In genomic region chr5:120579211-120579897, GRCm38 (mm10) we compare ENCODE assay signal across 8 mouse cellular contexts. TPM values are rescaled to one million over a fixed set of nuclear protein-coding genes. Genes with fewer than 3 reads are reported as not detected.
DNase-seq lines count a peak whose midpoint lies in the region; ATAC-seq lines count a peak whose summit lies in the region.

No protein-coding gene starts in this region.

- H3K27ac ChIP-seq in forebrain, embryonic 10.5 days: peak overlapping the region; percentile 31
- H3K27ac ChIP-seq in forebrain, embryonic 11.5 days (ENCODE audit: low read depth, low read length): no peak overlapping the region
- H3K27ac ChIP-seq in stomach, embryonic 16.5 days (ENCODE audit: low read length): peak overlapping the region; percentile 82

- H3K36me3 ChIP-seq in forebrain, embryonic 10.5 days (replicated peaks): peaks cover 35% of the 10 kb centered on the region
- H3K36me3 ChIP-seq in forebrain, embryonic 11.5 days (ENCODE audit: control insufficient read depth, insufficient read depth, low read length): no peaks in the 10 kb centered on the region
- peaks cover 4% of the 10 kb centered on the region; the same call in 1 of the 2 replicates for H3K36me3 ChIP-seq in stomach, embryonic 16.5 days (ENCODE audit: control insufficient read depth, insufficient read depth, low read length)

- H3K4me2 ChIP-seq in forebrain, embryonic 11.5 days (ENCODE audit: low read depth, low read length, severe bottlenecking): no peak overlapping the region
- H3K4me2 ChIP-seq in stomach, embryonic 16.5 days (ENCODE audit: low read depth, low read length): peak overlapping the region; percentile 35; the same call in 1 of the 2 replicates

- H3K27me3 ChIP-seq in forebrain, embryonic 10.5 days (ENCODE audit: poor library complexity, severe bottlenecking): no peaks in the 10 kb centered on the region
- no peaks in the 10 kb centered on the region for H3K27me3 ChIP-seq in forebrain, embryonic 11.5 days (ENCODE audit: control insufficient read depth, insufficient read depth, low read length)
- no peaks in the 10 kb centered on the region for H3K27me3 ChIP-seq in stomach, embryonic 16.5 days (ENCODE audit: control insufficient read depth, insufficient read depth, low read length)

- no peaks in the 10 kb centered on the region for H3K9me3 ChIP-seq in forebrain, embryonic 10.5 days
- no peaks in the 10 kb centered on the region for H3K9me3 ChIP-seq in forebrain, embryonic 11.5 days (ENCODE audit: control insufficient read depth, low read length)
- no peaks in the 10 kb centered on the region for H3K9me3 ChIP-seq in stomach, embryonic 16.5 days (replicated peaks; ENCODE audit: control insufficient read depth, low read length)

- no peak overlapping the region for H3K9ac ChIP-seq in forebrain, embryonic 11.5 days (ENCODE audit: low read length)
- H3K9ac ChIP-seq in stomach, embryonic 16.5 days (ENCODE audit: low read length): peak overlapping the region; percentile 34

- no peak for DNase-seq in forebrain, embryonic 10.5 days (ENCODE audit: extremely low spot score, low spot score)
- no peak for DNase-seq in forebrain, embryonic 11.5 days (ENCODE audit: low spot score)
- DNase-seq in cerebellum, adult 9-11 months: peak; percentile 80
- peak; percentile 82 to 86 for DNase-seq in heart, adult 18-20 months
- DNase-seq in kidney, adult 18-20 months: peak; percentile 72
- DNase-seq in mesoderm, embryonic 11.5 days (ENCODE audit: low read depth, low spot score): peak; percentile 70
- no peak for DNase-seq in frontal cortex, postnatal 14 days (ENCODE audit: low spot score in 2 of 2)

- ATAC-seq in forebrain, embryonic 11.5 days (replicated peaks; ENCODE audit: low FRiP score): no peak
- peak; percentile 23; the same call in 1 of the 2 replicates for ATAC-seq in stomach, embryonic 16.5 days (ENCODE audit: insufficient read depth, low FRiP score)

- no peak overlapping the region for H3K4me3 ChIP-seq in forebrain, embryonic 10.5 days
- H3K4me3 ChIP-seq in forebrain, embryonic 11.5 days (ENCODE audit: low read depth, low read length): no peak overlapping the region
- H3K4me3 ChIP-seq in stomach, embryonic 16.5 days (replicated peaks; ENCODE audit: low read length): no peak overlapping the region

- WGBS in forebrain, embryonic 10.5 days: 77% methylated on average over 26 of the region's 26 CpGs
- WGBS in forebrain, embryonic 11.5 days: 81% methylated on average over 26 of the region's 26 CpGs
- 41% methylated on average over 26 of the region's 26 CpGs for WGBS in stomach, embryonic 16.5 days

- H3K4me1 ChIP-seq in forebrain, embryonic 10.5 days: peaks cover 40% of the 10 kb centered on the region
- no peaks in the 10 kb centered on the region for H3K4me1 ChIP-seq in forebrain, embryonic 11.5 days (replicated peaks; ENCODE audit: control insufficient read depth, insufficient read depth, low read length)
- H3K4me1 ChIP-seq in stomach, embryonic 16.5 days (ENCODE audit: control insufficient read depth, insufficient read depth, low read length): peaks cover 36% of the 10 kb centered on the region

RNA-seq across cellular contexts. Expression of gene Tpcn1, which starts 9.1 kb away (rescaled TPM):
- polyA plus RNA-seq in forebrain, embryonic 10.5 days (2016; fragmentation: Nextera tagmentation; extraction: Ambion mirVana): 10.7 and 11.7 TPM in 2 replicates
- polyA plus RNA-seq in forebrain, embryonic 11.5 days (2014; fragmentation: Nextera tagmentation; extraction: Ambion mirVana): 14.5 and 14.6 TPM in 2 replicates
- total RNA-seq in heart, adult 18-20 months (2021): 10 to 100 TPM; 29.7 to 35.5 TPM
- polyA plus RNA-seq in stomach, embryonic 16.5 days (2015; fragmentation: Nextera tagmentation; extraction: Ambion mirVana): 21.5 and 23.8 TPM in 2 replicates

RNA-seq across cellular contexts. Expression of gene Iqcd, which starts 9.5 kb away (rescaled TPM):
- 0.37 and 0.84 TPM in 2 replicates for polyA plus RNA-seq in forebrain, embryonic 10.5 days (2016; fragmentation: Nextera tagmentation; extraction: Ambion mirVana)
- polyA plus RNA-seq in forebrain, embryonic 11.5 days (2014; fragmentation: Nextera tagmentation; extraction: Ambion mirVana): 1.1 TPM in 2 replicates
- not detected for total RNA-seq in heart, adult 18-20 months (2021)
- polyA plus RNA-seq in stomach, embryonic 16.5 days (2015; fragmentation: Nextera tagmentation; extraction: Ambion mirVana): 0.34 and 0.67 TPM in 2 replicates

RNA-seq across cellular contexts. Expression of gene Rita1, which starts 33.0 kb away (rescaled TPM):
- 16.5 and 17.8 TPM in 2 replicates for polyA plus RNA-seq in forebrain, embryonic 10.5 days (2016; fragmentation: Nextera tagmentation; extraction: Ambion mirVana)
- 10.2 and 10.6 TPM in 2 replicates for polyA plus RNA-seq in forebrain, embryonic 11.5 days (2014; fragmentation: Nextera tagmentation; extraction: Ambion mirVana)
- total RNA-seq in heart, adult 18-20 months (2021): 10 to 100 TPM; 13.4 to 16.3 TPM
- polyA plus RNA-seq in stomach, embryonic 16.5 days (2015; fragmentation: Nextera tagmentation; extraction: Ambion mirVana): 13.4 and 13.5 TPM in 2 replicates

RNA-seq across cellular contexts. Expression of gene Ddx54, which starts 33.2 kb away (rescaled TPM):
- 63.3 and 64.1 TPM in 2 replicates for polyA plus RNA-seq in forebrain, embryonic 10.5 days (2016; fragmentation: Nextera tagmentation; extraction: Ambion mirVana)
- 45.2 and 45.7 TPM in 2 replicates for polyA plus RNA-seq in forebrain, embryonic 11.5 days (2014; fragmentation: Nextera tagmentation; extraction: Ambion mirVana)
- 10 to 100 TPM; 19.2 to 23.0 TPM for total RNA-seq in heart, adult 18-20 months (2021)
- polyA plus RNA-seq in stomach, embryonic 16.5 days (2015; fragmentation: Nextera tagmentation; extraction: Ambion mirVana): 41.9 and 45.6 TPM in 2 replicates

RNA-seq across cellular contexts. Expression of gene Cfap73, which starts 54.7 kb away (rescaled TPM):
- polyA plus RNA-seq in forebrain, embryonic 10.5 days (2016; fragmentation: Nextera tagmentation; extraction: Ambion mirVana): not detected in 2 replicates
- not detected in 2 replicates for polyA plus RNA-seq in forebrain, embryonic 11.5 days (2014; fragmentation: Nextera tagmentation; extraction: Ambion mirVana)
- total RNA-seq in heart, adult 18-20 months (2021): not detected
- polyA plus RNA-seq in stomach, embryonic 16.5 days (2015; fragmentation: Nextera tagmentation; extraction: Ambion mirVana): not detected in 2 replicates

Comparison
In these comparisons a context has a peak if more than half of its experiments do, and no peak if none do; other contexts are left out.
1. DNase-seq: peak in cerebellum, adult 9-11 months (single experiment), heart, adult 18-20 months (2 of 2), kidney, adult 18-20 months (single experiment) and mesoderm, embryonic 11.5 days (single experiment); none in forebrain, embryonic 10.5 days (single experiment), forebrain, embryonic 11.5 days (single experiment) and frontal cortex, postnatal 14 days (0 of 2).